Mouse (Mus musculus) urinary bladder, postnatal 36 days (tissue): ENCODE results near the gene Rbbp6.

Source experiments
- DNase-seq, 2 experiments: peaks; one replicate each; pipeline ENCODE4 v3.0.0; 2022; ENCODE audit warnings: low spot score in 2 of 2, mixed read lengths in 1 of 2

Gene Rbbp6

GRCm38 (mm10) chr7:123046473-123047091 is 81.1 kb downstream of the Rbbp6 start:
- no peak for DNase-seq
